Mouse (Mus musculus) kidney, adult 18-20 months (tissue): ENCODE results near the gene Sumo2.
"Not testable (repeated sequence)": the region's sequence is repeated elsewhere in the genome, so short reads cannot be mapped to it uniquely, and the experiment has no call there.

Experiments
- DNase-seq: peaks from one replicate; pipeline ENCODE4 v3.0.0; 2021

The Sumo2 gene

DNA sequence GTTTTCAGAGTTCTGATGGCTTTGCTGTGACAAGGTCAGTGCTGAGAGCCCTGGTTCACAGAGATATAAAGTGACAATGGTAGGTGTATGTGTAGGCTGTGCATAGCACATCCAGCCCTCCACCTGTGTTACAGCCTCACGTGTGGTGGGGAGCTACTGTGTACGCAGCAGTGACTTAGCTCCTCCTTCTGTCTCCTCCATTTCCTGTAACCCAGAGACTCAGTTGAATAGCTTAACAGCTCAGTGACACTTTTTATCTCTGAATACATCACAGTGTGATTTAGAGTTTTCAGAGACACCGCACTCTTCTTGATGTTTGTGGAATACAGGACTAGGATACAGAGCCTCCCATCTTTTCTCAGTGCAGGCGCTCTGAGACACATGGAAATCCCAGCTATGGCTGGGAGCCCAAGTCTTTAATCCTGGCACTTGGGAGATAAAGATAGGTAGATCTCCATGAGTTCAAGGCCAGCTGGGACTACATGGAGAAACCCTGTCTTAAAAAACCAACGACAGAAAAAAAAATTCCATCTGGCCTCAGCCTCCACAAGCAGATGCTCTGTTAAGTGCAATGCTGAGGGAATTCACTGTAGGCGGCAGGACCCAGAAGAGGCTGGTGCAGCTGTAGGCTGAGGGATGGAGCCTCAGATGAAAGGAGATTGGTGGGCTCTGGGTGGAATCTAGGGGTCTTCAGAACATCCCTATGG is 54.4 kb downstream of the Sumo2 start:
- no peak for DNase-seq

- DNase-seq = no peak
Observed at GRCm38 (mm10) chr11:115478296-115478938, 57.7 kb downstream of the Sumo2 start.

GRCm38 (mm10) chr11:115477388-115477787 is 58.7 kb downstream of the Sumo2 start:
- DNase-seq = not testable (repeated sequence)

DNA sequence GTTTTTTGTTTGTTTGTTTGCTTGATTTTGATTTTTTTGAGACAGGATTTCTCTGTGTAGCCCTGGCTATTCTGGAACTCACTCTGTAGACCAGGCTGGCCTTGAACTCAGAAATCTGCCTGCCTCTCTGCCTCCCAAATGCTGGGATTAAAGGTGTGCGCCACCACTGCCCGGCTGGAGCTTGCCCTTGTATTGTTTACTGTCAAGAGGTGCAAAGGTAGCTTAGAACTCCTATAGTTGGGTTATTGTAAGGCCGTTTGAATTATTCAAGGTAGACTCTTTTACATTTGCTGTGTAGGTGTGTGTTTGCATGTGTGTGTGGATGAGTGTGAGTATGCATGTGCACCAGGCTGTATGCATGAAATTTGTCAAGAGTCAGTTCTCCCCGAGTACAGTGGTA is 59.4 kb downstream of the Sumo2 start:
- DNase-seq = not testable (repeated sequence)

DNA sequence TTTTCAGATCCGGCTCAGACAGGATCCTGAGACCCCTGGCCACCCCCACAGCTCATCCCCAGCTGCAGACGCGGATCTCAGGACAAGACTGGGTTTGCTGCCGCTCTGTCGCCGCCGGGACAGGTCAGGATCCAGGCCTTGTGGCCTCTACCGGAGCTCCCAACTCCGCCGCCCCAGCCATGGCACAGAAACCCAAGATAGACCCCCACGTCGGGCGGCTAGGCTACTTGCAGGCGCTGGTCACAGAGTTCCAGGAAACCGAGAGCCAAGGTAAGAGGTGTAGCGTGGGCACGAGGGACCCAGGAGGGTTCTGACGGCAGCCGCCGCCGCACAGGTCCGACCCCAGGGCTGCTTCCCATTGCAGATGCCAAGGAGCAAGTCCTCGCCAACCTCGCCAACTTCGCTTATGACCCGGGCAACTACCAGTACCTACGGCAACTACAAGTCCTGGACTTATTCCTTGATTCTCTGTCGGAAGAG is 60.3 kb downstream of the Sumo2 start:
- DNase-seq = no peak

DNA sequence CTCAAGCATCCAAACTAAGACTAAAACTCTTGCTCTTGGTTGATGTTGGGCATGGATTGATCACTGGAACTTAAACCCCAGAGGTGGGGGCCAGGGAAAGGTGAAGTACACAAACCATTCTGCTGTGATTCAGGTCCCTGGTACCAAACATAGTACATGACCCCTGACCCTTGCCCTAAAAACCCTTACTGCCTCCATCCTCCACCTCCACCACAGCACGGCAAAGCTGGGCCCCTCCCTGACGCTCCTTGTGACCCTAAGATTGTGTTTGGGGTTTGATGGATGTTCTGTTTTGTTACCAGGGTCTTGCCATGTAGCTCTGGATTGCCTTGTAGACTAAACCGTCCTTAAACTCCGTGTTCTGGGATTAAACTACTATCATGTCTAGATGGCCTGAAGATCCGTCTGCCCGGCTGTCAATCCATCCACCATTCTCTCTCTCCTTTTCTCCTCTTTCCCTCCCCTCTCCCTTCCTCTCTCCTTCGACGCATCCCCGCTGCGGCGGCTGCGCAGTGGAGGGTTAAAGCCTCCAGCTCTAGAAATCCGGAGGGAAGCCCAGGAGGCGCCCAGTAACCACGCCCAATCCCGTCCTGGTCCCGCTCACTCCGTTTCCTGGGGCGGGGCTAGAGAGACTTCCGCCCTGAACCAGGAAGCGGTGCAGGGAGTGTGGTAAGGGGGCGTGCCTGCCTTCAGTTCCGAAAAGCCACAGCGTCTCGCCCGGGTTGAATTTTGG is 60.9 kb downstream of the Sumo2 start, which contains the start of gene Armc7:
TSS of gene Armc7 (plus strand) at position 643 of the 733 bp plus-strand sequence.
- DNase-seq = peak; percentile 97

DNA sequence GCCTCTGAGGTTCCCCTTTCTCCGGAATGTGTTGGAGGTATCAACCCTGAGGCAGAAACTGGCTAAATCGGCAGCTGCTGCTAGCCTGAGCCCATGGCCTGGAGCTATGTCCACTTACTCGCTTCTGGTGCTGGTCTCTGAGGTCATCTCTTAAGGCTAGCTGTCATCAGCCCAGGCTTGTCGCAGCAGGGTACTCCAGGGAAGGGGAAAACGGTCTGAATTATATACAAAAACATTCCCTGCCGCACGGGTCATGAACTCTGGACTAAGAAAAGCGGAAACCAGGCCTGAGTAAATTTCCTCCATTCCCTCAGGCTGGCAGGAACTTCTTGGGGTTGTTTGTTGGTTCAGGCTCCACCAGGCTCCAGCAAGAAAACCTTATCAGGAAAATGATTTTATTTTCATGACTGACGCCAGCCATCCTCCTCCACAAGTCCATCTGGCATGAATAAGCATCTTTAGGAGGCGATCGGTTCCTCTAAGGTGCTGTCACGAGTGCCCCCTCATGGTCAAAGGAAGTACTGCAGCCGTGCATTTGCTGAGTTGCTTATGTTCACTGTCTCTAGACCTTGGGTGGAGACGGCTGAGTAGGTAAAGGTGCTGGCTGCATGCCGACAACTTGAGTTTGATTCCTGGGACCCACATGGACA is 62.3 kb downstream of the Sumo2 start:
- peak; percentile 98 for DNase-seq
